In genomic region chr11:88582781-88583180, GRCm38 (mm10) we compare ENCODE assay signal across 9 mouse cellular contexts.
DNase-seq lines count a peak whose midpoint lies in the region; ATAC-seq lines count a peak whose summit lies in the region.
"Had no signal": no experiment of that assay in that cellular context is flagged by ENCODE, and none has a peak within 500 bp of the region (broad histone marks: within the 10 kb centered on the region; RNA-seq: fewer than 3 reads in every experiment).

No protein-coding gene starts in this region.

- H3K36me3 ChIP-seq in heart, embryonic 11.5 days (ENCODE audit: control insufficient read depth, insufficient read depth, low read length): no peaks in the 10 kb centered on the region
- no peaks in the 10 kb centered on the region for H3K36me3 ChIP-seq in liver, embryonic 12.5 days

- peak overlapping the region; percentile 52; the same call in 1 of the 2 replicates for H3K9ac ChIP-seq in heart, embryonic 11.5 days (ENCODE audit: low read depth, low read length)
- no peak overlapping the region for H3K9ac ChIP-seq in liver, embryonic 12.5 days
- H3K9ac ChIP-seq: liver, embryonic 14.5 days had no signal

- WGBS in heart, embryonic 11.5 days (ENCODE audit: insufficient replicate concordance): 17% methylated on average over 7 of the region's 7 CpGs
- 32% methylated on average over 7 of the region's 7 CpGs for WGBS in liver, embryonic 12.5 days (ENCODE audit: insufficient replicate concordance)

- intact Hi-C loops in left cerebral cortex, postnatal 4 days (cut with DNase I): no loop called here

- peak overlapping the region; percentile 11; the same call in 1 of the 2 replicates for H3K4me2 ChIP-seq in heart, embryonic 11.5 days
- peak overlapping the region; percentile 24; the same call in 1 of the 2 replicates for H3K4me2 ChIP-seq in liver, embryonic 12.5 days

- peak overlapping the region; percentile 79 for H3K27ac ChIP-seq in heart, embryonic 11.5 days (ENCODE audit: low read depth, low read length)
- H3K27ac ChIP-seq in liver, embryonic 12.5 days: peak overlapping the region; percentile 58
- H3K27ac ChIP-seq: liver, embryonic 14.5 days had no signal

- H3K4me1 ChIP-seq in heart, embryonic 11.5 days (ENCODE audit: control insufficient read depth, insufficient read depth, low read length): peaks cover 62% of the 10 kb centered on the region
- H3K4me1 ChIP-seq in liver, embryonic 12.5 days: peaks cover 45% of the 10 kb centered on the region

- peak; percentile 64 for ATAC-seq in CD4-positive, CD25-positive, alpha-beta regulatory T cell, adult 4 months
- ATAC-seq in heart, embryonic 11.5 days (replicated peaks; ENCODE audit: insufficient number of reproducible peaks, low FRiP score, low TSS enrichment): no peak
- ATAC-seq in liver, embryonic 12.5 days: no peak
- no peak for ATAC-seq in cerebellum, adult (ENCODE audit: insufficient number of reproducible peaks, low FRiP score, low TSS enrichment)

- no peaks in the 10 kb centered on the region for H3K9me3 ChIP-seq in heart, embryonic 11.5 days (replicated peaks; ENCODE audit: control insufficient read depth, low read length)
- no peaks in the 10 kb centered on the region for H3K9me3 ChIP-seq in liver, embryonic 12.5 days (replicated peaks)

- H3K4me3 ChIP-seq in heart, embryonic 11.5 days (ENCODE audit: low read depth, low read length): no peak overlapping the region
- H3K4me3 ChIP-seq in liver, embryonic 12.5 days: no peak overlapping the region

- H3K27me3 ChIP-seq in heart, embryonic 11.5 days (ENCODE audit: control insufficient read depth, insufficient read depth, low read length): no peaks in the 10 kb centered on the region
- H3K27me3 ChIP-seq in liver, embryonic 12.5 days (replicated peaks): no peaks in the 10 kb centered on the region

- peak; percentile 27 for DNase-seq in CD4-positive, CD25-positive, alpha-beta regulatory T cell, adult 2 months (ENCODE audit: low read depth, low spot score)
- DNase-seq in adrenal gland, postnatal 36 days: no peak
- DNase-seq in left cerebral cortex, postnatal 4 days: no peak
- no peak for DNase-seq in urinary bladder, postnatal 4 days (ENCODE audit: low spot score in 2 of 2)
